Mouse (Mus musculus) lung, embryonic 15.5 days (tissue): ENCODE measurements around the gene Rab35. TPM values are rescaled to one million over a fixed set of nuclear protein-coding genes. Genes with fewer than 3 reads are reported as not detected.

Experiments used
- ATAC-seq: fragments of 200-750 bp; cut with Nextera tagmentation; 2 replicates; pipeline ENCODE4 v1.8.0; 2017; ENCODE audit warnings: moderate number of reproducible peaks, borderline replicate concordance; ENCODE audit not compliant: low FRiP score, low TSS enrichment; ENCODE audit errors: extremely low read depth
- H3K27ac ChIP-seq: fragments of 300-500 bp; sonication (generic); 2 replicates; pipeline ENCODE4 v1.5.1; 2015; ENCODE audit warnings: moderate library complexity, mild to moderate bottlenecking, inconsistent platforms
- H3K27me3 ChIP-seq: fragments of 300-500 bp; sonication (generic); 2 replicates; pipeline ENCODE4 v1.6.1; 2015; ENCODE audit warnings: inconsistent platforms
- H3K36me3 ChIP-seq: fragments of 300-500 bp; sonication (generic); 2 replicates; pipeline ENCODE4 v1.6.1; 2015; ENCODE audit warnings: inconsistent platforms
- H3K4me1 ChIP-seq: fragments of 300-500 bp; sonication (generic); 2 replicates; pipeline ENCODE4 v1.6.1; 2015; ENCODE audit warnings: inconsistent platforms
- H3K4me2 ChIP-seq: fragments of 300-500 bp; sonication (generic); 2 replicates; pipeline ENCODE4 v1.6.1; 2015; ENCODE audit warnings: inconsistent platforms, mild to moderate bottlenecking, moderate library complexity
- H3K4me3 ChIP-seq: fragments of 300-500 bp; sonication (generic); 2 replicates; pipeline ENCODE4 v1.5.1; 2015; ENCODE audit warnings: mild to moderate bottlenecking, inconsistent platforms
- H3K9ac ChIP-seq: fragments of 300-500 bp; sonication (generic); 2 replicates; pipeline ENCODE4 v1.6.1; 2015; ENCODE audit warnings: inconsistent platforms
- H3K9me3 ChIP-seq: fragments of 300-500 bp; sonication (generic); 2 replicates; pipeline ENCODE4 v1.6.1; 2016; ENCODE audit warnings: inconsistent platforms
- WGBS: fragments of 180-500 bp; shearing (Covaris S2); methylation state at CpG from one replicate; pipeline ENCODE4 v1.1.7; 2015; 5-methylcytosine and 5-hydroxymethylcytosine counted together
- polyA plus RNA-seq: library from polyadenylated mRNA; unstranded; fragments of >200 nt; fragmentation: Nextera tagmentation; extraction: Ambion mirVana; gene quantifications from 2 replicates; pipeline ENCODE4 v1.2.1, GENCODE M21; 2015

Rab35 gene
- polyA plus RNA-seq, result 14.7 and 17.5 TPM in 2 replicates

DNA sequence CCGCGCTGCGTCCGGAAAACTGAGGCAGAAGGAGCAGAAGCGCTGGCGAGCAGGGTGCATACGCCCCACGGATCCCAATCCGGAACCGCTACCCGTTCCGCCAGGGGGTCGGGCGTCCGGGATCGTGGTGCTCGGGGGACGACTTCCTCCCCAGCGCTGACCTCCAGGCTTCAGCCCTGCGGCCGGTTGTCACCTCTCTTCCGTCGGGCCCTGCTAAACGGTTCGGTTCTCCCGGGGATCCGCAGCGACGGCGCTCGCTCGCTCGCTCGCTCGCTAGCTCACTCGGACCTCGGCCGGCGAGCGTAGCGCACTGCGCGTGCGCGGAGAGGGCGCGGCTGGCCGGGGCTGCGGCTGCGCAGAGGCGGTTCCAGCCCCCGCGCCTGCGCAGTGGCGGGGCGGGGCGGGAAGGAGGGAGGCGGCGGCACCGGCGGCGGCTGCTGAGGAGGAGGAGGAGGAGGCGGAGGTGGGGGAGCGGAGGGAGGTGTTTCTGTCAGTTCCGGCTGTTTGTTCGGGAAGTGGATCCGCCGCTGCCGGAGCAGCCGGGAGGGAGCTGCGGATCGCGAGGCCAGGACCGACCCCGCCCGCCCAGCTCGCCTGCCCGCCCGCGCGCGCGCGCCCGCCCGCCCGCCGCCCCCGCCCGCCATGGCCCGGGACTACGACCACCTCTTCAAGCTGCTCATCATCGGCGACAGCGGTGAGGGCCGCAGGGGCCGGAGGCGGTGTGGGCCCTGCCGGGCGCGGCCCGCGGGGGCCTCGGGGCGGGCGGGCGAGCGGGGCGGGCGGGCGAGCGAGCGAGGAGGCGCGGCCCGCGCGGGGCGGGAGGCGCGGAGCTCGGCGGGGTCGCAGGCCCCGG, at the start of gene Rab35:
TSS of gene Rab35 (plus strand) at position 404 of the 853 bp plus-strand sequence.
- Histone ChIP-seq H3K9ac (peak within 1 kb of the TSS; percentile 90), H3K4me3 (peak within 1 kb of the TSS; percentile 87), H3K4me2 (peak within 1 kb of the TSS; percentile 86), H3K4me1 (peaks cover 33% of the 10 kb centered on the region), H3K36me3 (peaks cover 4% of the 10 kb centered on the region; the same call in 1 of the 2 replicates), H3K27ac (peak within 1 kb of the TSS; percentile 83), H3K27me3 (no peaks in the 10 kb centered on the region), H3K9me3 (no peaks in the 10 kb centered on the region)
- ATAC-seq, result peak; percentile 90
- WGBS, result under 1% methylated on average over 69 of the region's 125 CpGs

DNA sequence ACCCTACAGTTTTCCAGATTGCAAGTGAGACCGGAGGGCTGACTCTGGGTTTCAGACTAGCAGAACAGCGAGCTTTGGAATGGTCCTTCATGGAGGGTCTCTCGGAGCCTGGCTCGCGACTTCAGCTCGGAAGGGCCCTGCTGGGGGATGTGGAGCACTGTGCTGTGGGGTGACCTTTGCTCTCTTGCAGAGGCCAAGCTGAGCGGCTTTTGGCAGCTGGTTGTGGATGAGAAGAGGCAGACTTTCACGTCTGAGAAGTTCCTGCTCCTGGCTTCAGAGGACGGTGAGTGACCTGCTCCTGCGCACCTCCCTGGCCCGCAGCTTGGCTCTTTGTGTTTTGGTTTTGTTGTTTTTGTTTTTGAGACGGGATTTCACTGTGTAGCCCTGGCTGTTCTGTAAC, 46.1 kb upstream of the Rab35 start:
- Histone ChIP-seq H3K4me2 (no peak overlapping the region), H3K4me1 (no peaks in the 10 kb centered on the region), H3K27me3 (no peaks in the 10 kb centered on the region), H3K27ac (no peak overlapping the region), H3K4me3 (no peak overlapping the region), H3K36me3 (peaks cover 97% of the 10 kb centered on the region), H3K9ac (no peak overlapping the region), H3K9me3 (peaks cover 2% of the 10 kb centered on the region; the same call in 1 of the 2 replicates)
- 84% methylated on average over 12 of the region's 12 CpGs for WGBS
- no peak for ATAC-seq

DNA sequence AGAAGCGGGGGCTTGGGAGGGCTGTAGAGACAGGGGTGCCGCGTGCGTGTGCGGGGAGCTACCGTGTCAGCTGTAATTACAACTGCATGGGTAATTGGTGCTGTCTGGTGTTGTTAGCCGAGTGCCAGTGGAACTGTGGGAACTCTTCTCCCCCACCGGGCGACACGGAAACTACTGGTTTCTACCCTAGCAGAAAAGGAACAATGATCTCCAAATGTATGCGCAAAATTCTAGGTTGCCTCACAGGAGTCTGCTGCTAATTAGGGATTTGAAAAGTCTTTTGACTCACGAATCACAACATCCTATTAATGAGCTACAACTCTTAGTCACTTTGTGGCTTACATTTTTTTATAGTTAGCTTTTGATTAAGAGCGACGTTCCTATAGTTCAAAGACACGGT, 45.5 kb upstream of the Rab35 start:
- Histone ChIP-seq H3K9ac (no peak overlapping the region), H3K4me1 (no peaks in the 10 kb centered on the region), H3K27ac (no peak overlapping the region), H3K9me3 (peaks cover 2% of the 10 kb centered on the region; the same call in 1 of the 2 replicates), H3K4me3 (no peak overlapping the region), H3K4me2 (no peak overlapping the region), H3K27me3 (no peaks in the 10 kb centered on the region), H3K36me3 (peaks cover 97% of the 10 kb centered on the region)
- 91% methylated on average over 15 of the region's 15 CpGs for WGBS
- no peak for ATAC-seq

DNA sequence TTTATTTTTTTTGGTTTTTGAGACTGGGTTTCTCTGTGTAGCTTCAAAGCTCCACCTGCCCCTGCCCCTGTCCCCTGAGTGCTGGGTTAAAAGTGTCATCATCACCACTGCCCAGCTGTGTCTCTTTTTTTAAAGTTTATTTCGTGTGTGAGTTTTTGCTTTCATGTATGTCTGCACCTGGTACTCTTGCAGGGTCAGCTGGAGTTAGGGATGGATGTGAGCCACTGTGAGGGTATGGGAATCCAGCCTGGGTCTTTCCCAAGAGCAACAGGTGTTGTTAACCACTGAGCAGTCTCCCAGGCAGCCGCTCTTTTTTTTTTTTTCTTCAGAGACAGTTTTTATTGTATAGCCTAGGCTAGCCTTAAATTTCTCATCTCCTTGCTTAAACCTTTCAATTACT, 44.9 kb upstream of the Rab35 start:
- ATAC-seq, result no peak
- WGBS, result 85% methylated on average over 2 of the region's 2 CpGs
- H3K4me1 ChIP-seq, result no peaks in the 10 kb centered on the region
- H3K36me3 ChIP-seq, result peaks cover 97% of the 10 kb centered on the region
- H3K27me3 ChIP-seq, result no peaks in the 10 kb centered on the region
- peaks cover 2% of the 10 kb centered on the region; the same call in 1 of the 2 replicates for H3K9me3 ChIP-seq
- H3K9ac ChIP-seq, result no peak overlapping the region
- no peak overlapping the region for H3K4me3 ChIP-seq
- no peak overlapping the region for H3K27ac ChIP-seq
- no peak overlapping the region for H3K4me2 ChIP-seq

DNA sequence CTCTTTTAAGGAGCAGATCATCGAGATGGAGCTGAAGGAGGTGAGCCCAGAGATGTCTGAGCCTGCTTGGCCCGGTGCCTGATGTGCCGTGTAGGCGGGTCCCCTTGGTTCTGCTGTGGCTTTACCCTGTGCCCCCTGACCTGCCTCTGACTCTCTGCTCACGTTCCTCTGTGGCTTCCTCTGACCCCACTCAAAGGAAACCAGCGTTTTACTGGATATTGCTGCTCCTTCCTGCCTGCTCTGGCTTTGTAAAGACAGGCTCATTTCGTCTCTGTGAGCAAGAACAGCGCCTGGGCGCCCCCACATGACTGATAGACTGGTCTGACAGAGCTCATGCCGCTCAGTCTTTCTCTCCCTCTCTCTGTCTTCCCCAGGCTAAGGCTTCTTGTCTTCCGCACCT, 40.7 kb upstream of the Rab35 start:
- H3K4me2 ChIP-seq, result no peak overlapping the region
- no peak overlapping the region for H3K27ac ChIP-seq
- no peak for ATAC-seq
- peaks cover 96% of the 10 kb centered on the region for H3K36me3 ChIP-seq
- H3K9me3 ChIP-seq, result no peaks in the 10 kb centered on the region
- no peak overlapping the region for H3K4me3 ChIP-seq
- H3K9ac ChIP-seq, result no peak overlapping the region
- H3K27me3 ChIP-seq, result no peaks in the 10 kb centered on the region
- no peaks in the 10 kb centered on the region for H3K4me1 ChIP-seq
- 68% methylated on average over 11 of the region's 11 CpGs for WGBS

DNA sequence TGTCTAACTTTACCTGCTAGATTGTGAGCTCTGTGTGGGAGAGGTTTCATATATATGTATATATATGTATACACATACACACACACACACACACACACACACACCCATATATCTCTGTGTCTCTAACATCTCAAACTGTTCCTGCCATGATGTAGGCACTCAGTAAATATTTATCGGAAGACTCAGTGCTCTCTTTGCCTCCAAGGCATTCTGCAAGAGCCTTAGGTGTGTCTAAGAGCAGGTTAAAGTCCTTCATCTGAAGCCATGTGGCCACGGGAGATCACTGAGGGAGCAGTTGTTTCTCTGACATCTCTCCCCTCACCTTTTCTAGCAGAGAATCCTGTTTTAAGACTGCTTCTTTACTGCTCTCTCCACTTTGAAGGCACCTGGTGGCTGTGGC, 40.2 kb upstream of the Rab35 start:
- no peaks in the 10 kb centered on the region for H3K4me1 ChIP-seq
- peaks cover 96% of the 10 kb centered on the region for H3K36me3 ChIP-seq
- ATAC-seq, result no peak
- no peak overlapping the region for H3K4me3 ChIP-seq
- WGBS, result 93% methylated on average over 2 of the region's 2 CpGs
- H3K27ac ChIP-seq, result no peak overlapping the region
- no peak overlapping the region for H3K4me2 ChIP-seq
- H3K9me3 ChIP-seq, result no peaks in the 10 kb centered on the region
- no peaks in the 10 kb centered on the region for H3K27me3 ChIP-seq
- no peak overlapping the region for H3K9ac ChIP-seq

DNA sequence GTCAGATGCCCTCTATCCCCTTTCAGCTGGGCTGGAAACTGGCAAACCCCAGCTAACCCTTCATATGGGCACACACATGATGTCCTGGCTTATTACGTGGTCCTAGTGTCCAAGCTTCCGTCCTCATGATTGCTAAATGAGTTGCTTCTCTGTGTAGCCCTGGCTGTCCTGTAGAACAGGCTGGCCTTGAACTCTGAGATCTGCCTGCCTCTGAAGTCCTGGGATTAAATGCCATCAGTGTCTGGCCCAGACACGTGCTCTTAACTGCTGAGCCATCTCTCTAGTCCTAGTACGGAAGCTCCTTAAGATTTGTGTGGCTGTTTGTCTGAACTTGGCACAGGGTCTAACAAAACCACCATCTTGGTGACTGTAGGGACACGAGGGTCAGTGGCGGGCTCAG, 28.1 kb upstream of the Rab35 start:
- H3K9ac ChIP-seq, result no peak overlapping the region
- H3K4me2 ChIP-seq, result no peak overlapping the region
- WGBS, result 95% methylated on average over 6 of the region's 6 CpGs
- no peaks in the 10 kb centered on the region for H3K4me1 ChIP-seq
- peaks cover 83% of the 10 kb centered on the region for H3K36me3 ChIP-seq
- no peak for ATAC-seq
- H3K27me3 ChIP-seq, result no peaks in the 10 kb centered on the region
- H3K4me3 ChIP-seq, result no peak overlapping the region
- H3K27ac ChIP-seq, result no peak overlapping the region
- no peaks in the 10 kb centered on the region for H3K9me3 ChIP-seq

DNA sequence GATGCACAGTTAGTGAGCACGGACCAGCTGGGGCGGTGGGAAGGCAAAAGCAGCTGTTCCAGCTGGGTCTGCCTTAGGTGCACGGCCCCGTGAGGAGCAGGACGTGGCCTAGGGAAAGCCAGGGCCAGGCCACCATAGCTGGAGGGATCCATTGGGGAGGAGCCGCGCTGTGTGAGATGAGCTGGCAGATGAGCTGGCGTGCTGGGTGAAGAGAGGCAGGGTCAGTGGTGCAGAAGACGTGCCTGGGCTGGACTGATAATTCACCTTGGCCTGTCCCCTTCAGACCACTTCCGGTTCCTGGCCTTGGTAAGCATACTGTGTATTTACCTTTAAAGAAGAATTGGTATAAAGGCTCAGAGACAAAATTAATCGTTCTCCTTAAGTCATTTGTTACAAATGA, 20.1 kb upstream of the Rab35 start:
- H3K27me3 ChIP-seq, result no peaks in the 10 kb centered on the region
- H3K9me3 ChIP-seq, result no peaks in the 10 kb centered on the region
- no peak for ATAC-seq
- H3K4me3 ChIP-seq, result no peak overlapping the region
- H3K36me3 ChIP-seq, result peaks cover 91% of the 10 kb centered on the region
- H3K4me2 ChIP-seq, result no peak overlapping the region
- H3K27ac ChIP-seq, result no peak overlapping the region
- 80% methylated on average over 11 of the region's 11 CpGs for WGBS
- H3K4me1 ChIP-seq, result no peaks in the 10 kb centered on the region
- no peak overlapping the region for H3K9ac ChIP-seq

DNA sequence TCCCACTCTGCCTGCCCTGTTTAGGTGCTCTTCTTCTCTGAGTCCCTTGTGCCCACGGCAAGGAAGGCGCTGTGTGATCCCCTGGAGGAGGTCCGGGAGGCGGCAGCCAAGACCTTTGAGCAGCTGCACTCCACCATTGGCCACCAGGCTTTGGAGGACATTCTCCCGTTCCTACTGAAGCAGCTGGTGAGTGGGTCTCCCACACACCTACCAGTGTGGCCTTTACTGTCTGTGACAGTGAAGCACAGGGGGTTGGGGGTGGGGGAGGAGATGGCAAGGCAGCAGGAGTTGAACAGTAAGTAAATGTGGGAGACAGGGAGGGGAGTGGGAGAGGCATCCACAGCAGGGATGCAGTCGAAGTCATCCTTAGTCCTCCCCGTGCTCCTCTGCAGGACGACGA, 18.4 kb upstream of the Rab35 start:
- WGBS, result 94% methylated on average over 9 of the region's 9 CpGs
- no peak for ATAC-seq
- Histone ChIP-seq H3K27ac (no peak overlapping the region), H3K36me3 (peaks cover 97% of the 10 kb centered on the region), H3K9me3 (no peaks in the 10 kb centered on the region), H3K27me3 (no peaks in the 10 kb centered on the region), H3K4me1 (no peaks in the 10 kb centered on the region), H3K9ac (no peak overlapping the region), H3K4me2 (no peak overlapping the region), H3K4me3 (no peak overlapping the region)

DNA sequence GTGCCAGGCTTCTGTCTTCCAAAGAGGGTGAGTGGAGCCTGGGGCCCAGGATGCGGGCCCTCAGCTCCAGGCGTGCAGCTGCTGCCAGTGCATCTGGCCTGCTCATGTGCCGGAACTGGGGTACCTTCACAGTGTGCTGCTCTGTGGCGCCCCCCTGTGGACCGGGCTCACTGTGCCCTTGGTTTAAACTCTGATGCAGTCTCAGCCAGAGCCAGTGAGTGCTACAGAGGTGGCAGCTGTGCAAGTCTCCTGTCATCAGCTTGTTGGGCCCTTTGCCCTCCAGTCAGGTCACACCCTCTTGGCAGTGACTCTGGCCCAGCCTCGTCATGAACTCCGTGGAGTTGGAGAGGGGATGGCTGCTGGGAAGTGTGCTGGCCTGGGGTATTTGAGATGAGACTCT, 16.8 kb upstream of the Rab35 start:
- Histone ChIP-seq H3K9me3 (no peaks in the 10 kb centered on the region), H3K4me1 (no peaks in the 10 kb centered on the region), H3K27ac (no peak overlapping the region), H3K36me3 (peaks cover 90% of the 10 kb centered on the region), H3K27me3 (no peaks in the 10 kb centered on the region), H3K4me2 (no peak overlapping the region), H3K9ac (no peak overlapping the region), H3K4me3 (no peak overlapping the region)
- no peak for ATAC-seq
- 70% methylated on average over 7 of the region's 7 CpGs for WGBS

DNA sequence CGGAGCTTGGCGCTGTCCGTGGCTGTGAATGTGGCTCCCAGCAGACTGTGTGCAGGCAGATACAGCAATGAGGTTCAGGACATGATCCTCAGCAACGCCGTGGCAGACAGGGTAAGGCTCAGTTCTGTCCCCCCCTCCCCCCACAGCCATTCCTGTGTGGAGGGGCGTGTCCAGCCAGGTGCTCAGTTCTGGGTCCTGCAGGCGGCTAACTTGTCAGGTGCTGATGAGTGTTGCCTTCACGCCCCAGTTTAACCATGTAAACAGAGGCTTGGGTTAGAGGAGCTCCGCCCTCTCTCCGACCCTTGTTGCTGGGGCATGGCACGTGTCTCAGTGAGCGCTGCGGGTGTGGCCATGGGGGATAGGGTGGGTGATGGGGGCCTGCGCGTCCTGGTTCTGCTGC, 12.0 kb upstream of the Rab35 start:
- no peak for ATAC-seq
- 82% methylated on average over 15 of the region's 15 CpGs for WGBS

DNA sequence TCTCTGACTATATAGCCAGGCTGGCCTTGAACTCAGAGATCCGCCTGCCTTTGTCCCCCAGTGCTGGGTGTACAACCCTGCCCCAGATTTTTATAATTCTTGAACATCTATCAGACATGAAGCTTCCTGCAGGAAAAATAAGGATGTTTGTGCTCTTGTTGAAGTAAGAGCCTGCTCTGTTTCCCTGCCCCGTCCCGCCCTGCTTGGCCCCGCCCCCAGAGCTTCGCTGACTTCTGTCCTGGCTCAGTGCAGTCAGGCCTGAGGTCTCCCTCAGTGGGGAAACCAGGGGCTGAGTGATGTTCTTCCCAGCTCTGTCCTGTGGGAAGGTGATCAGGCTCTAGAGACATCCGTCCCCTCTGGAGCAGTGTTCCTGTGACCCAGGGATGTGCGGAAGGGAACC, 9.0 kb upstream of the Rab35 start:
- no peak for ATAC-seq
- Histone ChIP-seq H3K4me2 (no peak overlapping the region), H3K27me3 (no peaks in the 10 kb centered on the region), H3K4me3 (no peak overlapping the region), H3K9ac (no peak overlapping the region), H3K36me3 (peaks cover 30% of the 10 kb centered on the region), H3K4me1 (no peaks in the 10 kb centered on the region), H3K27ac (no peak overlapping the region), H3K9me3 (no peaks in the 10 kb centered on the region)
- 84% methylated on average over 7 of the region's 7 CpGs for WGBS

More for the DNA sequence above, 12.0 kb upstream of the Rab35 start:
- Histone ChIP-seq H3K9me3 (no peaks in the 10 kb centered on the region), H3K9ac (no peak overlapping the region), H3K4me3 (no peak overlapping the region), H3K4me1 (no peaks in the 10 kb centered on the region), H3K36me3 (peaks cover 60% of the 10 kb centered on the region), H3K27me3 (no peaks in the 10 kb centered on the region), H3K27ac (no peak overlapping the region), H3K4me2 (no peak overlapping the region)
